Mouse (Mus musculus) ES-E14 (cell line): Measurements from ENCODE around the gene Cbfa2t3.

Experiments used
- CHD2 ChIP-seq: IDR thresholded peaks from 2 replicates; pipeline ENCODE4 v1.6.1; 2014; ENCODE audit warnings: mild to moderate bottlenecking, low read depth, low read length, inconsistent platforms
- HCFC1 ChIP-seq: IDR thresholded peaks from 2 replicates; pipeline ENCODE4 v1.6.1; 2012; ENCODE audit warnings: low read length, inconsistent platforms, borderline replicate concordance; ENCODE audit not compliant: insufficient read depth
- ZC3H11A ChIP-seq: IDR thresholded peaks from 2 replicates; pipeline ENCODE4 v1.6.1; 2012; ENCODE audit warnings: low read depth, mild to moderate bottlenecking, inconsistent platforms, low read length, borderline replicate concordance

DNA sequence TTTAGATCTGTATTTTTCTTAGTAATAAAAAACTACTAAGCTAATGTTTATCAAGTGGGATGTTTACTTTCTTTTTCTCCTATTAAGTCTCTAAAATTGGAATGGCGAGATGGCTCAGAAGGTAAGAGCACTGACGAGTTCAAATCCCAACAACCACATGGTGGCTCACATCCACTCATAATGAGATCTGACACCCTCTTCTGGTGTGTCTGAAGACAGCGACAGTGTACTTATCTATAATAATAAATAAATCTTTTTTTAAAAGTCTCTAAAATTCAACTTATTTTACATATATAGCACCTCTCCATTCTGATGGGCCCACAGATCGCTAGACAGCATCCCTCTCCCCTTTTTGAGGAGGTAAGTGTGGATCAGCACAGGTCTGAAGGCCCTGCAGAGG, 88.7 kb downstream of the Cbfa2t3 start:
- TF ChIP-seq ZC3H11A (no peak), HCFC1 (no peak), CHD2 (no peak)
